Mouse (Mus musculus): ENCODE data around the gene Asna1. TPM values are rescaled to one million over a fixed set of nuclear protein-coding genes. Genes with fewer than 3 reads are reported as not detected.

Gene Asna1
- polyA plus RNA-seq (2012), result 97.2 and 187 TPM in 2 replicates

DNA sequence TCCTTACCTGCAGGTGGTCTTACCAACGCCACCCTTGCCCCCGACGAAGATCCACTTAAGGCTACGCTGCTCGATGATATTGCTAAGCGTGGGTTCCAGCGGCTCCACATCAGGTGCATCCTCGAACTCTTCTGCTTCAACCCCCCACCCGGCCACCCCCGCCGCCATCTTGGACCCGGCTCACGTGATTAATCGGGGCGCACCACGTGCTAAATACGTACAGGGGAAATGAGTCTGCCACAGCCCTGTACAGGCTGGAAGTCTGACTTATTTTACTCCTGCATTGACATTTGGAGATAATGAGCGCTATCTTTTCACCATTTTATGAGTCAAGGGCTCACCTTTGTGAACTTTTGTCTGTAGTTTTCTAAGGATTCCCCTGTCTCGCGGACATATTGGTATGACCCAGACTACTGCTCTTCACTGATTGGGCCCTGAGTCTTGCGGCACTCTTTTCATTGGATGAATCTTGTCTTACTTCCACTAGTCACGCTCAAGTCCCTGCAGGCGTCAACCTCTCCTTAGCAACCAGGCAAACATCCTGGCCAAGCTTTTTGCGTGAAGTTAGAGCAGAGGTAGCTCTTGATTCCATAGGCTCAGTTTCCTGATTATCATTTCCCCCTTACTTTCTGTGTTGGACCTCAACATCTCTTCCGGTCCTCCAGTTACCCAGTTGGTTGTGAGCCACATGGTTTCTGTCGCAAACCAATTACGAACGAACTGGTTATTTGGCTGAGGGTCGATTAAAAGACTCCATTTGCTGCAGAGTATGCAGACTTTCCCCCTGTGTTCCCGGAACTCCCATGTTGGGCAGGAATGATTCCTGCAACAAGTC, at the start of gene Asna1:
Gene Asna1 (minus strand): TSS at position 184 of the 835 bp plus-strand sequence.
- no peak for TF ChIP-seq GATA1 (IDR thresholded peaks at IDR 0.05; ENCODE audit: low read length)

DNA sequence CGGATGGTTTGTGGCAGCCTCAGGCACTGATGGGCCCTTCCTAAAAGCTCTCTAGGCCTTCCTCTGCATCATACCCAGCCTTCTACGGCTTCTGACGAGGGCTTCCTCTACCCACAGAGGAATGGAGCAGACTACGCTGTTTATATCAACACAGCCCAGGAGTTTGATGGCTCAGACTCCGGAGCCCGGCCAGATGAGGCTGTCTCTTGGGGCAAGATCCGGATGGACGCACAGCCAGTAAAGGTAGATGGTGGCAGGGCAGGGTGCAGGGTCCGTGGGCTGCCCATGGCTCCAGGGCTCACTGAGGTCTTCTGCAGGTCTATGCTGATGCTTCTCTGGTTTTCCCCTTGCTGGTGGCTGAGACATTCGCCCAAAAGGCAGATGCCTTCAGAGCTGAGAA, 49.5 kb upstream of the Asna1 start:
- no peak for TF ChIP-seq GATA1 (IDR thresholded peaks at IDR 0.05; ENCODE audit: low read length)

DNA sequence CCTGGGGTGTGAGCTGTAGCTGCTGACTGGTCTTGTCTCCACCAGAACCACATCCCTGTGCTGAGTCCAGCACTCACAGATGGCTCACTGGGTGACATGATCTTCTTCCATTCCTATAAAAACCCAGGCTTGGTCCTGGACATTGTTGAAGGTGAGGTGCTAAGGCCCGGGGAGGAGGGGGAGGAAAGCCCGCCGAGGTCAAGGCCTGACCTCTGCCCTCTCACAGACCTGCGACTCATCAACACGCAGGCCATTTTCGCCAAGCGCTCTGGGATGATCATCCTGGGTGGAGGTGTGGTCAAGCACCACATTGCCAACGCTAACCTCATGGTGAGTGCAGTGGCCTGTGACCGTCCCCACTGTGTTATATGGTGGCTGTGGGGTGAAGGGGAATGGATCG, 49.1 kb upstream of the Asna1 start:
- TF ChIP-seq GATA1 (IDR thresholded peaks at IDR 0.05; ENCODE audit: low read length), result no peak

DNA sequence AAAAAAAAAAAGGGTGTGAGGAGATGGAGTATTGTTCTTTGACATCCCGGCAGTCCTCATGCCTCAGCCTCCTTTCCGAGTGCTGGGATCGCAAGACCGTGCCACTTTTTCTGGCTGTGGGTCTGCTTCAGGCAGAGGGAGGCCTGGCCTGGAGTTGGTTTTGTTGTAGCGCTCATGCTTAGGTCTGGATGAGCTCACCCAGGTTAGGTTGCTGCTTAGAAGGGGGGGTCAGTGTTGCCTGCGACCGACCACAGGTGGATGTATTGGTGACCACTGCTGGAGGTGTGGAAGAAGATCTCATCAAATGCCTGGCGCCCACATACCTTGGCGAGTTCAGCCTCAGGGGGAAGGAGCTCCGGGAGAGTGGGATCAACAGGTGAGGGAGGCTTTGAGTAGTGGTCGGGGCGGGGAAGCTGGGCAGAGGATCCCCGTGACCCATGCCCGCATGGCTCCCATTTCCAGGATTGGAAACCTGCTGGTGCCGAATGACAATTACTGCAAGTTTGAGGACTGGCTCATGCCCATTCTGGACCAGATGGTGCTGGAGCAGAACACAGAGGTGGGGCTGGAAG, 48.0 kb upstream of the Asna1 start:
- TF ChIP-seq GATA1 (IDR thresholded peaks at IDR 0.05; ENCODE audit: low read length), result no peak

DNA sequence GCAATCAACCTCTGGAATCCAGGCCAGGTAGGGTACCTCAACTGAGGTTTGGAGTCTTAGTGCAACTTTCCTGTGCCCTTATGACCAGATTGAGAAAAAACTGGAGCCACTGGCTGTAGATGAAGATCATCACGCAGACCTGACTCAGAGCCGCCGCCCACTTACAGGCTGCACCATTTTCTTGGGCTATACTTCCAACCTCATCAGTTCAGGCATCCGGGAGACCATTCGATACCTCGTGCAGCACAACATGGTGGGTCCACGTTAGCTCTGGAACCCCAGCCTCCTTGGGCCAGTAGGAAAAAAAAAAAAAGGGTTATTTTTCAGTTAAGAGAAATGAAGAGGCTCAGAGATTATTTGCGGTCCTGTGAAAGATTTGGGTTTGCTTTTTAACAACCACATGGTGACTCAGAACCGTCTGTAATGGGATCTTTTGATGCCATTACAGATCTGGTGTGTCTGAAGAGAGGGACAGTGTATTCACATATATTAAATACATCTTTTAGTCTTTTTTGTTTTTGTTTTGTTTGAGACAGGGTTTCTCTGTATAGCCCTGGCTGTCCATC, 47.4 kb upstream of the Asna1 start:
- TF ChIP-seq GATA1 (IDR thresholded peaks at IDR 0.05; ENCODE audit: low read length), result no peak

DNA sequence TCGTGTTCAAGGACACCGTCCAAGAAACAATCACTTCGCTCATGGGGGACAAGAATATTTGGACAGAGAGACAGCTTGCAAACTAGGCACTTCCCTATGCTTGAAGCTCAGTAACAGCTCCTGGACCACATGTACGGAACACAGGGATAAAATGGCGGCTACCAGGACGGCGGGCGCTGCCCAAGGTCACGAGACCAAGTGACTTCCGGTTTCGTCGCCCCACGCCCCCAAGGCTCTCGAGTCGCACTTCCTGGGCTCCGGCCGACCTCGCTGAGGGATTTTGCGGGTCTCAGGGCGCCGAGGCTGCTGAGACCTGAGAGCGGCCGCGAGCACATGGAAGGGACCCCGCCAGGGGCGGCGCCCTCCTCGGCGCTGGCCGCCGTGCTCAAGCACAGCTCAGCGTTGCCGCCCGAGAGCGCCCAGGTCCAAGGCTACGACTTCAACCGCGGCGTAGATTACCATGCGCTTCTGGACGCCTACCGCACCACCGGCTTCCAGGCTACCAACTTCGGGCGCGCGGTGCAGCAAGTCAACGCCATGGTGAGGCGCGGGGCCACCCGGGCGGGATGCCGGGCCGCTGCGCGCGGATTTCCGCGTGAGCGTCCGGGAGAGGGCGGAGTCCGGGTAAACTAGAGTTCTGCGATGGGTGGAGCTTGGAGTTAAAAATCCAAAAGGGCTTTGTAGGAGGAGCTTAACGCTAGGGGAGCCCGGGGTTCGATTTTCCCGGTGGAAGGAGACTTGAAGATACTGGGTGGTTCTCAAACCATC, 46.6 kb upstream of the Asna1 start, which contains the start of gene Dhps:
Gene Dhps (plus strand): TSS at position 244 of the 768 bp plus-strand sequence.
- no peak for TF ChIP-seq GATA1 (IDR thresholded peaks at IDR 0.05; ENCODE audit: low read length)

DNA sequence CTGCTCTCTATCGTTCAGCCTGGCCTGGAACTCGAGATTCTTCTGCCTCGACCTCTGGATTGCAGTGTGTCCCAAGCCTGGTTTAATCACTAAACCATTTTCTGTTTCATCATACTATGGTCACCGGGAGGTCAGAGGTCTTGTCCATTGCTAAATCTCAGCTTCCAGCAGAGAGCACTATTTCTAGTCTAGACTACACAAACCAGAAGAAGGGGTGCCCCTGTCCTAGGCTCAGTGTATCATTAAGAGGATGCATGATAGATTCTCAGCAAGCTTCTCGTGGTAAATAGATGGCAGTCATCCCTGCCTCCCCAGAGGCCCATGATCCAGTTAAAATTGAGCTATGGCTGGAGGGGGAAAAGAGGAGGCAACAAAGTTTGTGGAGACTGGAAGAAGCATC, 46.0 kb upstream of the Asna1 start:
- no peak for TF ChIP-seq GATA1 (IDR thresholded peaks at IDR 0.05; ENCODE audit: low read length)

DNA sequence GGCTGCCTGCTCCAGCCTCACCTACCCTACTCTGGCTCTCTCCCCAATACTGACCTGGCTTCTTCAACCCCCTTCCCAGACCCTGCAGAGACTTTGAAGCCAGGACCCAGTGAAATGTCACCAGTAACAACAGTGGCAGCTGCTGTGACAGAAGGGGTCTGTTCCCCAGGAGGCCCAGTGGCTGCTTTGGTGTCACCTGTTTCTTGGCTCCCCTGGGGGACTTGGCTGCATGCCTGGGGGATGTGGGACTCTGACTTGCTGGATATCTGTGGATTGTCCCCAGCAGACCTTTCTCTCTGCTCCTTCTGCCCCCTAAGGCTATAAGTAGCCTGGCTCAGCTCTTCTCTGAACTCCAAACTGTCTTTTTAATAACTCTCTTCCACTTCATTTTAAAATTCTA, 42.9 kb upstream of the Asna1 start, which contains the start of gene Gm5741:
Gene Gm5741 (minus strand): TSS at position 1 of the 400 bp plus-strand sequence.
- no peak for TF ChIP-seq GATA1 (IDR thresholded peaks at IDR 0.05; ENCODE audit: low read length)

DNA sequence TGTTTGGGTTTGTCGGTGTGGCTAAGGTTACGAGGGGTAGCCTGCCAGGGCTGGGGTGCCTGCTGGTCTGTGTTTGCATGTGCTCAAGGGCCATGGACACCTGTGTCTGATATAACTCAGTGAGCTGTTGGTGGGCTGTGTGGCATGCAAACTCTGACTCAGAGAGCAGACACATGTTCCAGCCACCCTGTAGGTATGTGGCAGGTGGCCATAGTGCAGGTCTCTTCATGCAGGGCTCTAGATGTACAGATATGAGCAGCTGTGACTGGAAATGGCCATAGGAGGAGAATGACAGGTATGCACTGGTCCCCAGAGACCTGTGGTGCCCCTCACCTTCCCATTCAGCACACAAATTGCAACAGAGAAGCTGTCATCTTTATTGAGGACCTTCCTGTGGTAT, 42.1 kb upstream of the Asna1 start:
- no peak for TF ChIP-seq GATA1 (IDR thresholded peaks at IDR 0.05; ENCODE audit: low read length)

DNA sequence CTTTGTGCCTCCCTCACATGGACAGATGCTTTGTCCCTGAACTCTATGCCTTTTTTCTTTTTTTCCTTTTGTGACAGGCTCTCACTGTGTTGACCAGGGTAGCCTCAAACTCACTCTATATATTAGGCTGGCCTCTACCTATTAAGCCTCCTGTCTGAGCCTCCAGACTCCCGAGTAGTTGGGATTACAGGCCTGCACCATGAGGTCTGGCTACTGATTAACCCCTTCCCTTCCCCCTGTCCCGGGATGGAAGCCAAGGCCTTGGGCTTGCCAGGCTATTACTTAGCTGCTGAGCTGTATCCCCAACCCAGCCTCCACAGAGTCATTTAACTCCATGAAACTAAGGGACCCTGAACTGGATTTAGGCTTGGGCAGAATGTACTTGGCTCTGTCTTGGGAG, 40.1 kb upstream of the Asna1 start:
- no peak for TF ChIP-seq GATA1 (IDR thresholded peaks at IDR 0.05; ENCODE audit: low read length)

DNA sequence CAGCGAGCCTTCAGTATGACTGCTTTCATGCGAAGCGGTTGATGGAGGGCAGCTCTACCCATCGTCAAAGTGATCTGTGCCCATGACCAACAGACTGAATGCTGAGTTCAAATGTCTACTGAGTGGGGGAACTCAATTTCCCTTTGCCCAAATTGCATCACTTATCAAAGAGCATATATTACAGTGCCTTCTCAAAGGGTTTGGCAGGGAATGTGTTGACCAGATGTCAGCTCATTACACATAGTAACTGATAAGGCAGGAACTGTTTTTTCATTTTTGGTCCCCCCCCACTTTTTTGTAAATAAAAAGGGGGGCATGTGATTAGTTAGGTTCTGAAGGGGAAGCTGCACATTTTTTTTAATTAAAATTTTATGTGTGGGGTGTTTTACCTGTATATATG, 37.5 kb upstream of the Asna1 start:
- no peak for TF ChIP-seq GATA1 (IDR thresholded peaks at IDR 0.05; ENCODE audit: low read length)

DNA sequence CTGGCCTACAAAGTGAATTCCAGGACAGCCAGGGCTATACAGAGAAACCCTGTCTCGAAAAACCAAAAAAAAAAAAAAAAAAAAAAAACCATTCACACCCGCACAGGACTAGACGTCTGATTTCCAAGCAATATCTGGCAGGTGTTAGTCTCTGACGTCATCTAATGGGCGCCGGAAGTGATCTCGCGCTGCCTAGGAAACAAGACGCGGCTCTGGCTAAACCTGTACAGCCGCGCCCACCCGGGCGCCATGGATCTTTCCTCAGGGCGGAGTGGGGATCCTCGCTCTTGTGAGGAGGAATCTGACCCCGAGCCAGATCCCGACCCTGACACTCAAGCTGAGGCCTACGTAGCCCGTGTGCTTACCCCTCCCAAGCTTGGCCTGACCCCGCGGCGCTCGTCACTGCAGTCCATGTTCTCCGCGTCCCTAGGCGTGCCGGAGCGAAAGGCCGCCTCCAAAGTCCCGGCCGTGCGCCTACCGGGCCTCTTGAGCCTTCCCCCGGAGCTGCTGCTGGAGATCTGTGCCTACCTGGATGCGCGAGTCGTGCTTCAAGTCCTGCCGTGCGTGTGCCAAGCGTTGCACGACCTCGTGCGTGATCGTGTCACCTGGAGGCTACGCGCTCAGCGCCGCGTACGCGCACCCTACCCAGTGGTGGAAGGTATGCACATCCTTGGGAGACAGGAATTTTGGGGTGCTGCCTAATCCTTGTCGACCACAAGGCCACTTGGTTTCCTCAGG, 35.0 kb upstream of the Asna1 start, which contains the start of gene Fbxw9:
Gene Fbxw9 (plus strand): TSS at position 177 of the 738 bp plus-strand sequence.
- TF ChIP-seq GATA1 (IDR thresholded peaks at IDR 0.05; ENCODE audit: low read length), result no peak

DNA sequence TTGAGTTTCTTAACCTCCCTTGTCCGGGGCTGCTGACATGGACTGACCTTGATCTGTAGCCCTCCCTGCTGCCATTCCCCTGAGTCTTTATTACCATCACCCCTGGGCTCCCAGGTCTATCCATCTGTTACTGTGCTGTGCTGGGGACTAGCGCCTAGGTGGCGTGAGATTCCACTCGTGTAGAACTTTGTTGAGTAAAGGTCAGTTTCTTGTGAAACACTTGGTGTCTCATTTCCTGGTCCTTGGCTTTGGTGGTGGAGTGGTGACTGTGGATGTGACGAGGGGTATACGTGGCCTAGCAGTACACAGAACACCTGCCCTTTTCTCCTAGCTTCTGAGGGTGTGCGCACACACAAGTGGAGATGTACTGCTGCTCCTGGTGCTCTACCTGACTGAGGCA, 32.3 kb upstream of the Asna1 start:
- no peak for TF ChIP-seq GATA1 (IDR thresholded peaks at IDR 0.05; ENCODE audit: low read length)

DNA sequence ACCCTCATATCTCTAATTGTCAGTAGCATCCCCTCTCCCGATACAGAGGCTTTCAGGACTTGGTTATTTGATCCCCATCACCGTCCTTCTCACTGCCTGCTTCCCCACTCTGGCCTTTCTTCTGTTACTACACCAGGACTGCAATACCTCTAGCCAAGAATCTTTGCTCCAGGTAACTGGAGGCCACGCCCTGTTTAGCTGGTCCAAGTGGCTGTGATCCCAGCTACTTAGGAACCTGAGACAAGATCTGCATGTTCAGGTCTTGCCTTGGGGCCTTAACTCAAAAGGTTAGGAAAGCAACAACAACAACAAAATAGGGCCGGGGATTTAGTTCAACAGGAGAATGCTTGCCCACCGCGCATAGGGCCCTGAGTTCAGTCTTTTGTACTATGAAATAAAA, 18.5 kb upstream of the Asna1 start:
- TF ChIP-seq GATA1 (IDR thresholded peaks at IDR 0.05; ENCODE audit: low read length), result no peak

Measured in G1E-ER4 (cell line).